Mouse (Mus musculus) heart, postnatal 36 days (tissue): ENCODE data around the gene Dact1. TPM values are rescaled to one million over a fixed set of nuclear protein-coding genes. Genes with fewer than 3 reads are reported as not detected.

Experiments
- DNase-seq, 2 experiments: peaks; one replicate each; pipeline ENCODE4 v3.0.0; 2021 to 2022
- intact Hi-C: fragments of 180-260 bp; cut with DNase I; formaldehyde crosslinking; loops from one replicate; pipeline ENCODE4 v1.15.1; 2025
- total RNA-seq, 2 experiments: library from RNA; stranded (reverse); gene quantifications; 2 replicates each; pipeline ENCODE4 v1.2.3; 2021

Dact1 gene
- total RNA-seq, 2 experiments from 2014 or later: 4.8 to 6.2 TPM

GRCm38 (mm10) chr12:71337025-71337582 is 27.4 kb downstream of the Dact1 start:
- intact Hi-C loops: no loop called here
- DNase-seq: no peak

DNA sequence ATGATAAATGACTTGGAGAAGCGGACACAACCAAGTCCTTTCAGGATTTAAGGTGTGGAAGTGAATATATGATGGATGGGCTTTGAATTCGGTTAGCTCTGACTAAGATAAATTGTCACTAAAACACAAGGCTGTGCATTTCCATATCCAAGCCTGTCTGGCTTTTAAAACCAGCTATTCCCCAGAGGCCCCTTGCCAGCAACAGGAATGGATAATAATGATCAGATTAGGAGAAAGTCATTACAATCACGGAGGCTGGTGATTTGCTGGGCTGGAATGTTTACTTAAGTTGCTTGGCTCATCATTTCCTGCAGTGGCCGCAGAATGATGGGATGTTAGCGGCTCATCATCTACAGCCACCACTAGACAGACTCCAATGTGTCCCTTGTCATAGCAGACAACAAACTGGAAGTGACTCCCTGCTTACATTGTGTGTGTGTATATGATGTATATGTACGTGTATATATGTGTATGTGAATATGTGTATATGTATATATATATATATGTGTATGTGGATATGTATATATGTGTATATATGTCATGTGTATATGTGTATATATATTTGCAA is 28.3 kb downstream of the Dact1 start:
- intact Hi-C loops: no loop called here

DNA sequence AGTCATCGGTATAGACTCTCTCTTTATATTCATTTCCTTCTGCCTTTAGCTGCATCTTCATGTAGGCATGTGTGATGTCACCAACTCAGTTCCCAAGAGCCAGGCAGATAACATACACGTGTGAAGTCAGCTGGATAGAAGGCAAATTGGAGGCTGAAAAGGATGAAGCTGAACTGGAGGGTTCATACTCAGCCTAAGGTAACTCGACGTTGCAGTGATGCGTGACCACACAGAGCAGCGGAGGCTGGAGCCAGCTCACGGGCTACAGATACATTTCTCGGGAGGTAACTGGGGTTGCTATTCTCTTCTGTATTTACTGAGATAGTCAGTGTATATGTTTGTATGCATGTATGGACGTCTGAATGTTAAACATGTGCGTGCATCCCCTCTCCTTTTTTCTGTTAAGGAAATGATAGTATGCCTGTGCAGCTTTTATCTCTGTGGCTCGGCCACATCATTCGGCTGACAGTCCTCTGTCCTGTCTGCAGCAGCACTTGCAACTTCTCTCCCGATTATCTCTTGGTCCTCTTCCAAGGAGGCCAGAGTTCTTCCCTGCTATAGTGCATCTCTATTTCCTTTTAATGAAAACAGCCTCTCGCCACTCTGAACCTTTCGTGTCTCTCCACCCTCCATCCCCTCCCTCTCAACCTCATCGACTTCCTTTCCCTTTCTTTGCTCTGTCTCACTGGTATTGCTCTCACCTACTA is 29.6 kb downstream of the Dact1 start:
- no peak for DNase-seq

More for the DNA sequence above, 28.3 kb downstream of the Dact1 start:
- no peak for DNase-seq

GRCm38 (mm10) chr12:71342397-71342796 is 32.7 kb downstream of the Dact1 start:
- intact Hi-C loops: no loop called here
- DNase-seq: peak; percentile 43 to 56

More for the DNA sequence above, 29.6 kb downstream of the Dact1 start:
- intact Hi-C loops: no loop called here

DNA sequence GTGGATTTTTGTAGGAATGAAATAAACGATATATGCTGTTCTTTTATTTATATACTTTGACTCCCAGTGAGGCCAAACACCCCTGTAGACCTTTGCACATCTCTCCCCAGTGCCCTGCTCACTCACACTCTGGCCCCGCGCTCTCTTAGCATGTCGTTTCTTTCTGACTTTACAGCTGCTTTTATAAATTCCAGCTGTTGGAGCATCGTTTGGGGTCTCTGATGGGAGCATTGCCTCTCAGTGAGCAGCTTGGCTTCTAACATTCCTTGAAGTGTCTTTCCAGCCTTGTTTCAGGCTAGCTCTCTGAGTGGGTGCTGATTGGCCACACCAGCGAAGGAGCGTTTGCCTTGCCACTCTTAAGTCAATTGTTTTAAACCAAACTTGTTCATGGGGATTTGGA is 35.8 kb downstream of the Dact1 start:
- no peak for DNase-seq
- intact Hi-C loops: no loop called here

- intact Hi-C loops: no loop called here
- no peak for DNase-seq
Measured at GRCm38 (mm10) chr12:71346071-71346470, 36.4 kb downstream of the Dact1 start.

DNA sequence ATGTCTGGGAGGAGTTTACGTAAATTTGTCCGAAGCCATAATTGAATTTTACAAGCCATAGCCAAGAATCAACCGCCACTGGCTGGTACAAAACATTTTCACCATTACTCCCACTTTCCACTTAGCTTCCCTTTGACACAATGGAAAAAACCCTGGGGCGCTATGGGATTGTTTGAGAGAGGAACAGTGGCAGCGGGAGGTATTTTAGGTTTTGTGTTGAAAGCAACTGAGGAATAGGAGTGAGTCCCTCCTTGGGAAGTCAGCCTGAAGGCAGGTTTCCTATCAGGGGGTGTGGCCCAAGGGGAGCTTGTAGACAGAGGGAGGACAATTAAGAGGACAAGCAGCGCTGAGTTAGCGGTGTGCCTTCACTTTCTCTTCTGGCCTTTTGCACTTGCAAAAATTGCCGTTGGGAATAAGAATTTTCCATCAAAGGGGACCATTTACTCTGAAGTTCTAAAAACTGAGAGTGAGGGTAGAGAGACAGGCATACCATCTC is 38.8 kb downstream of the Dact1 start:
- no peak for DNase-seq
- intact Hi-C loops: no loop called here

GRCm38 (mm10) chr12:71350077-71350476 is 40.4 kb downstream of the Dact1 start:
- intact Hi-C loops: no loop called here
- DNase-seq: no peak

GRCm38 (mm10) chr12:71354656-71355055 is 45.0 kb downstream of the Dact1 start:
- DNase-seq: no peak
- intact Hi-C loops: no loop called here

GRCm38 (mm10) chr12:71355092-71355491 is 45.4 kb downstream of the Dact1 start:
- intact Hi-C loops: no loop called here
- no peak for DNase-seq

- intact Hi-C loops: no loop called here
- DNase-seq: no peak
Measured at GRCm38 (mm10) chr12:71361616-71362015, 51.9 kb downstream of the Dact1 start.

GRCm38 (mm10) chr12:71362425-71362824 is 52.7 kb downstream of the Dact1 start:
- no peak for DNase-seq
- intact Hi-C loops: no loop called here

- DNase-seq: no peak
- intact Hi-C loops: no loop called here
Measured at GRCm38 (mm10) chr12:71364106-71364505, 54.4 kb downstream of the Dact1 start.

DNA sequence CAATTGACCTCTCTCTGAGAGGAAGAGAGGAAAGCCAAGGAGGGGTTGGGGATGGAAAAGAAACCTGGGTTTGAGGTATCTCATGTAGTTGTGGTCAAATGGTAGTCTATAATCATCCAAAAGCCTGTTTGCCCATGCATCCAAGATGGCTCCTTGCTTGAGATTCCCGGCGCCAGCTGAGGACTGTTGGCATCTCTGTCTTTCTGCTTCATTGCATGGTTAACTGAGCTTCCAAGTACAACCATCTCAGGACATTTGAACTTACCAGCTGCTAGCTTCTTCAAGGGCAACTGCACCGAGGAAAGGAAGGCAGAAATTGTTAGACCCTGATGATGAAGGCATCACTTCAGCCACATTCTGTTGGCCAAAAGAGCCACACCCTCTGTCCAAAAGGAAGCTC is 54.8 kb downstream of the Dact1 start:
- no peak for DNase-seq
- intact Hi-C loops: no loop called here

- intact Hi-C loops: no loop called here
Measured at GRCm38 (mm10) chr12:71365208-71365607, 55.5 kb downstream of the Dact1 start.

DNA sequence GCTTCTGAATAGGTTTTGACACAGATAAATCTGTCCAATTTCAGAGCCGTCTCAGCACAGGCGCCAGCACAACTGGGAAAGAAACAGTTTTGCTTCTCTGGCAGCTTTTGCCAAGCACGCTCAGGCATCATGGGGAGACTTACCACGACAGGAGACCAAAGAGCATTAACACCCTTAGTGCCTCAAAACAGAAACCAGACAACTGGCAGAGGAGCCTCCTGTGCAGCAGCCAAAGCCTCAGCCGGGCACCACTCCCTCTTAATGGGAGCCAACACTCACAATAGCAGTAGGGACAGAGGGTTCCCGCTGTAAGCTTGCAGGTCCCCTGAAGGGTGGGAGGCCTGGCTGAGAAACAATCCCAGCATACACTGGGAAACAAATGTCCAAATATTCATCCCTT is 56.5 kb downstream of the Dact1 start:
- DNase-seq: peak; percentile 54 to 59
- intact Hi-C loops: no loop called here

More at GRCm38 (mm10) chr12:71365208-71365607, 55.5 kb downstream of the Dact1 start:
- DNase-seq: no peak

GRCm38 (mm10) chr12:71368631-71369030 is 58.9 kb downstream of the Dact1 start:
- intact Hi-C loops: no loop called here
- DNase-seq: no peak

Other genes starting within 250 kb of the Dact1 start
- 1 to 10 TPM in 1 of 2 experiments, not detected in 1; 1.2 TPM for gene Tomm20l, start 198.5 kb upstream of the Dact1 start, total RNA-seq
- 10 to 100 TPM; 26.5 to 30.0 TPM for gene Timm9, start 173.2 kb upstream of the Dact1 start, total RNA-seq
- gene 2700049A03Rik, start 173.0 kb upstream of the Dact1 start, total RNA-seq: 1 to 10 TPM; 3.2 to 3.3 TPM